In genomic region chr5:73257096-73257495, GRCm38 (mm10) we compare ENCODE assay signal across 8 mouse cellular contexts. TPM values are rescaled to one million over a fixed set of nuclear protein-coding genes. Genes with fewer than 3 reads are reported as not detected.
DNase-seq lines count a peak whose midpoint lies in the region; ATAC-seq and TF ChIP-seq lines count a peak whose summit lies in the region.

No protein-coding gene starts in this region.

- intact Hi-C loops in gastrocnemius, adult 2 months (cut with DNase I): loop anchor here (5.0 kb wide), 3 partner anchors 35 to 125 kb away; partner anchors contain the start of gene Ociad1

- 3% methylated on average over 11 of the region's 11 CpGs for WGBS in forebrain, embryonic 16.5 days
- WGBS in lung, embryonic 16.5 days: under 1% methylated on average over 11 of the region's 11 CpGs

- H3K36me3 ChIP-seq in E14TG2a.4 (ENCODE audit: insufficient read depth, low read length): 0 out of 2 replicates have a peak, but pooled peaks cover 1% of the 10 kb centered on the region
- no peaks in the 10 kb centered on the region for H3K36me3 ChIP-seq in forebrain, embryonic 16.5 days (ENCODE audit: control insufficient read depth, insufficient read depth)
- no peaks in the 10 kb centered on the region for H3K36me3 ChIP-seq in lung, embryonic 16.5 days (ENCODE audit: control insufficient read depth, insufficient read depth, low read length)

- no peaks in the 10 kb centered on the region for H3K9me3 ChIP-seq in E14TG2a.4 (ENCODE audit: low read length)
- H3K9me3 ChIP-seq in forebrain, embryonic 16.5 days (ENCODE audit: control insufficient read depth, low read length): no peaks in the 10 kb centered on the region
- H3K9me3 ChIP-seq in lung, embryonic 16.5 days (ENCODE audit: control insufficient read depth, low read length): no peaks in the 10 kb centered on the region

- peak overlapping the region; percentile 87 for H3K27ac ChIP-seq in gastrocnemius, adult 2 months
- peak overlapping the region; percentile 69 for H3K27ac ChIP-seq in forebrain, embryonic 16.5 days (ENCODE audit: low read length)
- peak overlapping the region; percentile 10; the same call in 1 of the 2 replicates for H3K27ac ChIP-seq in lung, embryonic 16.5 days (ENCODE audit: low read length)

- no peak for DNase-seq in gastrocnemius, adult 2 months
- DNase-seq in gastrocnemius, adult 8-10 months (ENCODE audit: low spot score in 2 of 2): no peak
- DNase-seq in right cerebral cortex, postnatal 4 days: no peak
- no peak for DNase-seq in cerebellum, adult 11 months
- DNase-seq in thymus, adult 18-20 months: no peak

- peak overlapping the region; percentile 75 for H3K4me3 ChIP-seq in gastrocnemius, adult 2 months
- H3K4me3 ChIP-seq in E14TG2a.4 (replicated peaks; ENCODE audit: low read length): peak overlapping the region; percentile 75
- H3K4me3 ChIP-seq in forebrain, embryonic 16.5 days (replicated peaks; ENCODE audit: low read length): peak overlapping the region; percentile 94
- H3K4me3 ChIP-seq in lung, embryonic 16.5 days (ENCODE audit: low read length): peak overlapping the region; percentile 58

- H3K4me1 ChIP-seq in E14TG2a.4 (replicated peaks; ENCODE audit: low read depth, low read length): peaks cover 30% of the 10 kb centered on the region
- H3K4me1 ChIP-seq in forebrain, embryonic 16.5 days (replicated peaks; ENCODE audit: control insufficient read depth, insufficient read depth, low read length): peaks cover 17% of the 10 kb centered on the region
- H3K4me1 ChIP-seq in lung, embryonic 16.5 days (replicated peaks; ENCODE audit: control insufficient read depth, insufficient read depth, low read length): peaks cover 9% of the 10 kb centered on the region

- TF ChIP-seq CTCF in gastrocnemius, adult 2 months (IDR thresholded peaks at IDR 0.05): no peak
- TF ChIP-seq CTCF in E14TG2a.4 (conservative IDR thresholded peaks at IDR 0.05; ENCODE audit: low read length): no peak

- peak overlapping the region; percentile 85 for H3K4me2 ChIP-seq in forebrain, embryonic 16.5 days (ENCODE audit: low read length)
- H3K4me2 ChIP-seq in lung, embryonic 16.5 days (ENCODE audit: low read depth, low read length): peak overlapping the region; percentile 55

- ATAC-seq in forebrain, embryonic 16.5 days: no peak
- no peak for ATAC-seq in lung, embryonic 16.5 days (ENCODE audit: low read depth)

- no peaks in the 10 kb centered on the region for H3K27me3 ChIP-seq in E14TG2a.4 (ENCODE audit: insufficient read depth, low read length)
- H3K27me3 ChIP-seq in forebrain, embryonic 16.5 days (replicated peaks; ENCODE audit: control insufficient read depth, insufficient read depth, low read length): no peaks in the 10 kb centered on the region
- no peaks in the 10 kb centered on the region for H3K27me3 ChIP-seq in lung, embryonic 16.5 days (ENCODE audit: control insufficient read depth, insufficient read depth, low read depth, low read length)

- H3K9ac ChIP-seq in forebrain, embryonic 16.5 days (replicated peaks; ENCODE audit: low read depth, low read length): peak overlapping the region; percentile 49
- H3K9ac ChIP-seq in lung, embryonic 16.5 days (ENCODE audit: low read length): peak overlapping the region; percentile 57

RNA-seq across cellular contexts. Expression of gene Fryl, which starts 0.7 kb away (rescaled TPM):
- 10 to 100 TPM; 14.6 to 23.5 TPM for total RNA-seq in gastrocnemius, adult 2 months (2021)
- total RNA-seq in gastrocnemius, adult 8-10 months (2022): 10 to 100 TPM; 17.8 to 22.5 (median 18.8) TPM
- 48.4 and 50.7 TPM in 2 replicates for polyA plus RNA-seq in forebrain, embryonic 16.5 days (2015; fragmentation: Nextera tagmentation; extraction: Ambion mirVana)
- polyA plus RNA-seq in lung, embryonic 16.5 days (2015; fragmentation: Nextera tagmentation; extraction: Ambion mirVana): 20.3 and 20.4 TPM in 2 replicates

RNA-seq across cellular contexts. Expression of gene Ociad1, which starts 35.5 kb away (rescaled TPM):
- 100 to 1,000 TPM; 147 to 166 TPM for total RNA-seq in gastrocnemius, adult 2 months (2021)
- 100 to 1,000 TPM; 134 to 158 (median 146) TPM for total RNA-seq in gastrocnemius, adult 8-10 months (2022)
- polyA plus RNA-seq in forebrain, embryonic 16.5 days (2015; fragmentation: Nextera tagmentation; extraction: Ambion mirVana): 296 and 323 TPM in 2 replicates
- 231 and 244 TPM in 2 replicates for polyA plus RNA-seq in lung, embryonic 16.5 days (2015; fragmentation: Nextera tagmentation; extraction: Ambion mirVana)

Comparison
In these comparisons a context has a peak if more than half of its experiments do, and no peak if none do; other contexts are left out.
1. H3K27ac ChIP-seq: peak in every context shown above with its lines; median percentile 87 in gastrocnemius, adult 2 months; 69 in forebrain, embryonic 16.5 days; 10 in lung, embryonic 16.5 days.